Mouse (Mus musculus): ENCODE measurements around the gene Tekt3.

DNA sequence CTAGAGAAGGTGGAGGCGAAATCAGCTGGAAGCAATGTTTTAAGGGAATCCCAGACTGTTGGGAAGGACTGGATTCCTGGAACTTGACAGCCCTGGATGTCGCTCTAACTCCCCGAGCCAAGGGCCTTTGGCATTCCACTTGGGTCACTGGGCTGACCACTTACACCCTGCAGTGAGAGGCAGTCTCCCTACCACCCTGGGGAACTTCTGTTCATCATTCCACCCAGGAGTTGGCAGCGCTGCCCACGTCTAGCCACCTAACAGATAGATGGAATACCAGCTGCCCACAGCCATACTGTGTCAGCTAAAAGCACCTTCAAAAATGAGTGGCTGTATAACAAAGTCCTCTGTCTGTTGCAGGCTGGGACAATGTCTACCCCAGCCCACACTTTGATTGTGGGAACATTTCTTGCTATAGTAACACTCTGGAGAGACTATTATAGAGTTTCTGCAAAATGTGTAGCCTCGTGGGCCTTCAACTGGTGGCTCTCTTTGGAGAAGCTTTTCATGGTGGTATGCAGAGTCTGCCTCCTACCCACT lies 43.3 kb upstream of the Tekt3 start:
- no peak for TF ChIP-seq CTCF (IDR thresholded peaks at IDR 0.05; ENCODE audit: extremely low read depth, insufficient read depth, insufficient read length, insufficient replicate concordance)
- TF ChIP-seq POLR2A (IDR thresholded peaks at IDR 0.05; ENCODE audit: low read depth, low read length), result no peak
